Mouse (Mus musculus): Measurements from ENCODE around the gene Tmc8. TPM values are rescaled to one million over a fixed set of nuclear protein-coding genes. Genes with fewer than 3 reads are reported as not detected.
"Not testable (repeated sequence)": the region's sequence is repeated elsewhere in the genome, so short reads cannot be mapped to it uniquely, and the experiment has no call there.

Gene Tmc8
- polyA plus RNA-seq, 1 experiment from 2014 or later = 1.5 TPM

DNA sequence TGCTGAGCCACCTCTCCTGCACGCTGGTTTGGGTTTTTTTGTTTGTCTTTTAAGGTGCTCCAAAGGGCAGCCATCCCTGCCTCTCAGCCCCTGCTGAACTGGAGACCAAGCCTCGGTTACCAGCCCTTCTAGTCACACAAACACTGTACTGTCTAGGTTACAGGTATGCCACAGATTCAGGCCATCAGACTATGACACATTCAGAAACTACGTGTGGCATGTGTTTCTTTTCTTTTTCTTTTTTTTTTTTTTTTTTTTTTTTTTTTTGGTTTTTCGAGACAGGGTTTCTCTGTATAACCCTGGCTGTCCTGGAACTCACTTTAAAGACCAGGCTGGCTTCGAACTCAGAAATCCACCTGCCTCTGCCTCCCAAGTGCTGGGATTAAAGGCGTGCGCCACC, 6.6 kb downstream of the Tmc8 start:
- H3K27ac ChIP-seq; H3K36me3 ChIP-seq; DNase-seq (ENCODE audit: low spot score); H3K4me3 ChIP-seq; H3K9me3 ChIP-seq (replicated peaks): not testable (repeated sequence)
- Histone ChIP-seq H3K27me3 (ENCODE audit: low read depth, poor library complexity, severe bottlenecking) (peaks cover 47% of the 10 kb centered on the region), H3K4me1 (peaks cover 39% of the 10 kb centered on the region)
- WGBS = 86% methylated on average over 7 of the region's 7 CpGs

DNA sequence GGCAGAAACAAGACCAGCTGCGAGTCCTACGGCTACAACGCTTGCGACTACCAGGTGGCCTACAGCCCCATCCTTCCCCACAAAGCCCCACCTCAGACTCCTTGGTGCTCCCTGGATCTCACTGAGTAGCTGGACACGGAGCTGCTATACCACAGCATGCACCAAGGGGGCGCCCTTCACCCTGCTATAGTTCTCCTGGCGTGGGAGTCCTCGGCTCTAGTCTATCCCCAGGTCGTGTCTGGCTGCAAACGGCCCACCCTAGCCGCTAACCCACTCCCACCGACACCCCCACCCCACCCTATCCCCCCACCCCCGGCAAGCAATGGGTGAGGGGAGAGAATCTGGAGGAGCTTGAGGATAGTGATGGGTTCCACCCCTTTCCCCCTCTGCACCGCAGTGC, 8.4 kb downstream of the Tmc8 start:
- Histone ChIP-seq H3K27ac (peak overlapping the region; percentile 17; the same call in 1 of the 2 replicates), H3K4me1 (peaks cover 43% of the 10 kb centered on the region), H3K4me3 (peak overlapping the region; percentile 30), H3K27me3 (ENCODE audit: low read depth, poor library complexity, severe bottlenecking) (peaks cover 30% of the 10 kb centered on the region), H3K36me3 (no peaks in the 10 kb centered on the region), H3K9me3 (replicated peaks) (no peaks in the 10 kb centered on the region)
- DNase-seq (ENCODE audit: low spot score) = peak; percentile 82
- WGBS = 7% methylated on average over 14 of the region's 14 CpGs

DNA sequence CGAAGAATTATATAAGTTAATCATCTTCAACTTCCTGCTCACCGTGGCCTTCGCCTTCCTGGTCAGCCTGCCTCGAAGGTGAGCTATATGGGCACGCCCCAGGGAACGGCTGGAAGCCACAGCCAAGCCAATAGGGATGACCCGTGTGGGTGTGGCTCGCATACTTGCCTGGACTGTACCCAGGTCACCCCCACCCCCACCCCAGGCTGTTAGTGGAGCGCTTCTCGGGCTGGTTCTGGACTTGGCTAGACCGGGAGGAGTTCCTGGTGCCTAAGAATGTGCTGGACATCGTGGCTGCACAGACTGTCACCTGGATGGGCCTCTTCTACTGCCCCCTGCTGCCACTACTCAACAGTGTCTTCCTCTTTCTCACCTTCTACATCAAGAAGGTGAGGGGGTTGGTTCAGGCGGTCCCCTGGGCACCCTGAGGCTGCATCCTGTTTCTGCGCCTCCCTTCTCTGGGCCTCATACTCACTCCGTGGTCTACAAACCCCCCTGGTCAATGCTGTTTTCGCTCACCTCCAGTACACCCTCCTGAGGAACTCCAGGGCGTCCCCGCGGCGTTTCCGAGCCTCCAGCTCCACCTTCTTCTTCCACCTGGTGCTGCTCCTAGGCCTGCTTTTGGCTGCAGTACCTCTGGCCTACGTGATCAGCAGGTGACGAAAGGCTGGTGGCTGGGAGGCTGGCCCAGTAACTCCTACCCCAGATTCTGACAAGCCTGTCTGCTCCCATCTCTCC, 9.0 kb downstream of the Tmc8 start:
- Histone ChIP-seq H3K4me3 (peak overlapping the region; percentile 30), H3K4me1 (peaks cover 43% of the 10 kb centered on the region), H3K27me3 (ENCODE audit: low read depth, poor library complexity, severe bottlenecking) (peaks cover 30% of the 10 kb centered on the region), H3K9me3 (replicated peaks) (no peaks in the 10 kb centered on the region), H3K36me3 (no peaks in the 10 kb centered on the region), H3K27ac (peak overlapping the region; percentile 17; the same call in 1 of the 2 replicates)
- 22% methylated on average over 23 of the region's 23 CpGs for WGBS
- no peak for DNase-seq (ENCODE audit: low spot score)

DNA sequence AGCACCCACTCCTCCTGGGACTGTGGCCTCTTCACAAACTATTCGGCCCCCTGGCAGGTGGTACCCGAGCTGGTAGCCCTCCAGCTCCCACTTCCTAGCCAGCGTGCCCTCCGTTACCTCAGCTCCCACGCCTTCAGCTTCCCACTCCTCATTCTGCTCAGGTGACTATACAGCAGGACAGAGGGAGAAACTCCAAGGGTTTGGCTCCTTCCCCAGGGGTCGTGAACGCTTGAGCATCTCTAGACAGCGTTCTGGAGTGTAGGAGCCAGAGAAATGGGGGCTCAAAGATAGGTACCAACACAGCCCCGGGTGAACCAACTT, 9.5 kb downstream of the Tmc8 start:
- Histone ChIP-seq H3K27ac (no peak overlapping the region), H3K9me3 (replicated peaks) (no peaks in the 10 kb centered on the region), H3K4me1 (peaks cover 39% of the 10 kb centered on the region), H3K27me3 (ENCODE audit: low read depth, poor library complexity, severe bottlenecking) (peaks cover 30% of the 10 kb centered on the region), H3K4me3 (no peak overlapping the region), H3K36me3 (no peaks in the 10 kb centered on the region)
- DNase-seq (ENCODE audit: low spot score) = no peak
- WGBS = 87% methylated on average over 9 of the region's 9 CpGs

DNA sequence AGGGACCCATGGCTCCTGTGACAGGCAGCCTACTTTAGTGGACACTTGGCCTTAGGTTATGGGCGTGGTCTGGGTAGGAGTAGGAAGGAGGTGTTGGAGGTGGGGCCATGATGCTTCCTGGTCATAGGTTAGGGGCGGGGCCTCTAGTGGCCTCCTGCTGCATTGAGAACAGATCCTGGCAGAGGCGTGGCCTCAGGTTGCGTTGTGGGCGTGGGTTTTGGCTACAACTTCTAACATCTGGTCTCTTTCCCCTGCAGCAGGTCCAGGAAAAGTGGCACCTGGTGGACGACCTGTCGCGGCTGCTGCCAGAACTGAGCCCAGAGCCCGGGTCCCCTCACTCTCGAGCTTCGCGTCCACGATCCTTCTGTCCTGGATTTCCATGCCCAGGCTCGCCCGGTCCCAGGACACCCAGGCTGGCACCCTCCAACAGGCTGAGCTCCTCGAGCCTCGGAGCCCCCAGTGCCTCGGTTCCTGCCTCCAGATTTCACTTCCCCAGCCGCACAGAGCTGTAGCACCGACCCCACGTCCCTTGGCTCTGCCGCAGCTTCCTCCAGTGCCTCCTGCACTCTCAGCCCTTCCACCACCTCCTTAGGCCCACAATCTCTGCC, 10.5 kb downstream of the Tmc8 start:
- H3K4me3 ChIP-seq = peak overlapping the region; percentile 42
- WGBS = 4% methylated on average over 22 of the region's 22 CpGs
- peak; percentile 72 for DNase-seq (ENCODE audit: low spot score)
- H3K27me3 ChIP-seq (ENCODE audit: low read depth, poor library complexity, severe bottlenecking) = peaks cover 31% of the 10 kb centered on the region
- H3K9me3 ChIP-seq (replicated peaks) = no peaks in the 10 kb centered on the region
- no peaks in the 10 kb centered on the region for H3K36me3 ChIP-seq
- H3K27ac ChIP-seq = peak overlapping the region; percentile 48; the same call in 1 of the 2 replicates
- H3K4me1 ChIP-seq = peaks cover 39% of the 10 kb centered on the region

DNA sequence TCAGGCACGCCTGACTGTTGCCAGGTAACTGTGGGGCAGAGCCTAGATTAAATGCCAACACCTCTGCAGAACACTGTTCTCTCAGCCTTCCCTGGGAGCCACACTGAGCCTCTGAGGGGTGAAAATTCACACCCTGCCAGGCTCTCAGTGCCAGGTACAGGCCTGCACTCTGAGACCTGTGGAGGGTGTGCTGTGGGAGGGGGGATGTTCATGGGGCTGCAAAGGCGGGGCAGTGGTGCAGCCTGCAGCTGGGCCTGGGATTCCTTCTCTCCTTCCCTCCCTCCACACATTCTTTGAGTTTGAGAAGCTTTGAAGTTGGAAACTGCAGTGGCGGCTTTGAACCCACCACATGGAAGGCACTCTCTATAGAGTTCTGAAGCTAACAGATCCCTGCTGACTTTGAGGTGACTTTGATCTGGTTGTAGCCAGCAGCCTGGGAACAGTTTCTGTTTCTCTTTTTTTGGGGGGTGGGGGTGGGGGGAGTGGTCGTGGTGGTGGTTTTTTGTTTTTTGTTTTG, 12.2 kb downstream of the Tmc8 start:
- H3K4me1 ChIP-seq = peaks cover 56% of the 10 kb centered on the region

DNA sequence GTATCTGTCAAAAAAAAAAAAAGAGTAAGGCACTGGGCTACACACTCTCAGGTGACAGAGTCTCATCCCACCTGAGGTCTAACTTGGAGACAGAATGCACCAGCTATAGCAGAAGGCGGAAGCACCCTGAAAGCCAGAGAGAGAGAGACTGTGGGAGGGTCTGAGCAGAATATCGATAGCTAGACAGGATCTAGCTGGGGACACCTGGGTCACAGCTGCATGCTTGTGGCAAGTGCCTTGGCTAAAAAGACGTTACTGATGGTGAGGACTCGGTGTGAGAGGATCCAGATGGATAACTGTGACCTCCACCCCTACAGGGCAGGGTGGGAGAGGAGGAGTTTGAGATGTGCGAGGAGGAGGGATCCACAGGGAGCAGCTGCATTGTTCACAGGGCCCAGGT, 15.1 kb downstream of the Tmc8 start:
- H3K9me3 ChIP-seq (replicated peaks) = no peaks in the 10 kb centered on the region
- H3K36me3 ChIP-seq = no peaks in the 10 kb centered on the region
- H3K4me1 ChIP-seq = peaks cover 46% of the 10 kb centered on the region
- WGBS = 32% methylated on average over 5 of the region's 5 CpGs
- H3K27me3 ChIP-seq (ENCODE audit: low read depth, poor library complexity, severe bottlenecking) = peaks cover 11% of the 10 kb centered on the region
- H3K27ac ChIP-seq = 0 out of 2 replicates have a peak overlapping the region, but pooled peaks have one; percentile 3
- no peak overlapping the region for H3K4me3 ChIP-seq
- DNase-seq (ENCODE audit: low spot score) = no peak

More for the DNA sequence above, 12.2 kb downstream of the Tmc8 start:
- Histone ChIP-seq H3K36me3 (no peaks in the 10 kb centered on the region), H3K27ac (peak overlapping the region; percentile 46; the same call in 1 of the 2 replicates), H3K9me3 (replicated peaks) (no peaks in the 10 kb centered on the region), H3K27me3 (ENCODE audit: low read depth, poor library complexity, severe bottlenecking) (peaks cover 35% of the 10 kb centered on the region), H3K4me3 (no peak overlapping the region)
- DNase-seq (ENCODE audit: low spot score) = no peak
- 35% methylated on average over 4 of the region's 4 CpGs for WGBS

DNA sequence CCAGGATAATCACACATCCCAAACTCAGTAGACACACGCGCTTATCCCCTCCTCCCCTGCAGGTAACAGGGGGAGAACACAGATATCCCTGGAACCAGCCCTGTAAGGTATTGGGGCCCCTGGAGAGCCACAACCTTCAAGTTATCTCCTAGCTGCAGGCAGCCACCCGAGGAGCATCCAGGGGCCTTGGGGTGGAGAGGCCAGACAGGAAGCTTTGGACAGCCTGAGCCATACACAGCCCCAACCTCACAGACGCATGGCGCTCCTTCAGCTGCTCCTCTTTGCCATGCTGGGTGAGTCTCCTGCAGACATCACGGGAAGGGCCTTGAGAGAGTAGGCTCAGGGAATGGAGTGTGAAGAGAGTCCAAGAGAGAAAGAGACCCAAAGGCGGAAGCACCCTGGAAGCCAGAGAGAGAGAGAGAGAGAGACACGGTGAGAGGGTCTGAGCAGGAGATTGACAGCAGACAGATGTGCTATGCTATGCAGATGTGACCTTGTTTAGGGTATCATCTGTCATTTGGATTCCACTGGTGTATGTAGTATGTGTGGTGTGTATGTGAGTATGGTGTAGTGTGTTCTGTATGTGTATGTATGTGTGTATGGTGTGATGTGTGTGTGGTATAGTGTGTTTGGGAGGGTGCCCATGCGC, 15.8 kb downstream of the Tmc8 start, which contains the start of gene 6030468B19Rik:
Gene 6030468B19Rik, plus strand, starts transcription at position 150 of the 649 bp plus-strand sequence.
- DNase-seq (ENCODE audit: low spot score) = no peak
- peaks cover 8% of the 10 kb centered on the region for H3K27me3 ChIP-seq (ENCODE audit: low read depth, poor library complexity, severe bottlenecking)
- H3K9me3 ChIP-seq (replicated peaks) = no peaks in the 10 kb centered on the region
- H3K4me1 ChIP-seq = peaks cover 39% of the 10 kb centered on the region
- H3K27ac ChIP-seq = 0 out of 2 replicates have a peak within 1 kb of the TSS, but pooled peaks have one; percentile 3
- no peak within 1 kb of the TSS for H3K4me3 ChIP-seq
- no peaks in the 10 kb centered on the region for H3K36me3 ChIP-seq
- WGBS = 58% methylated on average over 9 of the region's 9 CpGs

DNA sequence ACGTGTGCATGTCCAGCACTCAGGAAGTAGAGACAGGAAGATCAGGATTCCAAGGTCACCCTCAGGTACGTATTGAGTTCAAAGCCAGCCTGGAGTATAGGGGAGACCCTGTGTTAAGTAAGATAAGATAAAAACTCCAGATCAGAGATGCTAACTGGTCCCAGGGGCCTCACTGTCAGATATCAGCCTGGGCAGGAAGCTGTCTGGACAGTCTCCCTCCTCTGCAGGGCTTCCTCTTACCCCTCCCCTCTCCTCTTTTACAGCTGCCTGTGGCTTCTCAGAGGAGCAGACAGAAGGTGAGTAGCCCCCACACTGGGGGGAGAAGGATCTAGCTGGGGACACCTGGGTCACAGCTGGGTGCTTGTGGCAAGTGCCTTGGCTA, 16.3 kb downstream of the Tmc8 start:
- H3K4me3 ChIP-seq = no peak overlapping the region
- DNase-seq (ENCODE audit: low spot score) = no peak
- no peaks in the 10 kb centered on the region for H3K36me3 ChIP-seq
- no peak overlapping the region for H3K27ac ChIP-seq
- peaks cover 41% of the 10 kb centered on the region for H3K4me1 ChIP-seq
- no peaks in the 10 kb centered on the region for H3K9me3 ChIP-seq (replicated peaks)
- 40% methylated on average over 2 of the region's 2 CpGs for WGBS
- peaks cover 6% of the 10 kb centered on the region for H3K27me3 ChIP-seq (ENCODE audit: low read depth, poor library complexity, severe bottlenecking)

DNA sequence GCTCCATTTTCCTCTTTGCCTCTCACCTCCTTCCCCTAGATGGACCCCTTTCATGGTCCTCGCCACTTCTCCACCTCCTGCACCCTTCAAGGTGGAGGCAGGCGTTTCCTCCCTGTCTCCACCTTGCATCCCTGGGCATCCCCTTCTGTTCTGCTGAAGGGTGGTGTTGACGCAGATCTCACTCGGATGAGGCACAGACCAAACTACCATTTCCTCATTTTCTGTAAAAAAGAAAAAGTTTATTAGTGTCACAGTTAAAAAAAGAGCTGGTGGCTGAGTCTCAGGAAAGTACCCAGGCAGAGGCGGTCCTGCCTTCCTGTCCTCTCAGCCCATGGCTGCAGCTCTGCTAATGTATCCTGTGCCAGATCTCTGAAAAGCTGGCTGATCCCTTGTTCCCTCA, 17.3 kb downstream of the Tmc8 start:
- Histone ChIP-seq H3K4me1 (peaks cover 39% of the 10 kb centered on the region), H3K36me3 (no peaks in the 10 kb centered on the region), H3K9me3 (replicated peaks) (no peaks in the 10 kb centered on the region), H3K4me3 (no peak overlapping the region), H3K27ac (peak overlapping the region; percentile 53; the same call in 1 of the 2 replicates), H3K27me3 (ENCODE audit: low read depth, poor library complexity, severe bottlenecking) (peaks cover 5% of the 10 kb centered on the region; the same call in 1 of the 2 replicates)
- DNase-seq (ENCODE audit: low spot score) = no peak
- WGBS = 62% methylated on average over 5 of the region's 5 CpGs

DNA sequence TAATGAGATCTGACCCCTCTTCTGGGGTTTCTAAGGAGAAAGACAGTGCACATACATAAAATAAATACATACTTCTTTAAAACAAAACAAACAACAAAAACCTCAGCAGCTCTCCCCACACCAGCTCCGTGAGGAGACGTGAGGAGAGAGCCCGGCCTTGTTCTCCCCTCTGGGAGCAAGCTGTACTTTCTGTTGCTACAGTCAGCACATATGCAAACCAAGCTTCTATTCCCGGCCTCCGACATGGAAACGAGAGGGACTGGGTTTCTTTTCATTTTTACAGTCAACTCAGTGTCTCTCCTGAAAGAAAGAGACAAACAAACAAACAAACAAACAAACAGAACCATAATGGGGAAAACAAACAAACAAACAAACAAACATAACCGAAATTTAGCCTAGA, 18.2 kb downstream of the Tmc8 start:
- Histone ChIP-seq H3K27ac (no peak overlapping the region), H3K4me3 (no peak overlapping the region), H3K27me3 (ENCODE audit: low read depth, poor library complexity, severe bottlenecking) (peaks cover 5% of the 10 kb centered on the region; the same call in 1 of the 2 replicates), H3K9me3 (replicated peaks) (no peaks in the 10 kb centered on the region), H3K36me3 (no peaks in the 10 kb centered on the region), H3K4me1 (peaks cover 33% of the 10 kb centered on the region)
- no peak for DNase-seq (ENCODE audit: low spot score)
- WGBS = 88% methylated on average over 7 of the region's 7 CpGs

DNA sequence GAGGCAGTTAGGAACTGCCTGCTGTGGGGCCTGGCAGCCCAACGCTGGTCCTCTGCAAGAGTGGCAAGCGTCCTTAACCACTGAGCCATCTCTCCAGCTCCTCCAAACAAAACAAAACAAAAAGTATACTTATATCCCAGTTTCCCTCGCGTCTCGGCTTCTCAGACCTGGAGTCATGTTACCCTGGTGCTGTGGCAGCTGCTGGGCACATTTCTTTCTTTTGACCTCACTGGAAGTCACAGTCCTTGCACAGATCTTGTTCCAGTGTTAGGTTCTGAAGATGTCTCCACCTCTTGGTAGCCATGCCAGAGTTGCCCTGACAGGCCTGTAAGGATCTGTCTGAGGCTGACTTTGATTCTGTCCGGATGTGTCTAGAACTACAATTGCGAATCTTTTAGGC, 19.8 kb downstream of the Tmc8 start:
- Histone ChIP-seq H3K27me3 (ENCODE audit: low read depth, poor library complexity, severe bottlenecking) (peaks cover 5% of the 10 kb centered on the region; the same call in 1 of the 2 replicates), H3K4me3 (no peak overlapping the region)
- WGBS = 76% methylated on average over 7 of the region's 7 CpGs

More for the DNA sequence above, 19.8 kb downstream of the Tmc8 start:
- Histone ChIP-seq H3K4me1 (peaks cover 33% of the 10 kb centered on the region), H3K36me3 (no peaks in the 10 kb centered on the region), H3K9me3 (replicated peaks) (no peaks in the 10 kb centered on the region), H3K27ac (0 out of 2 replicates have a peak overlapping the region, but pooled peaks have one; percentile 5)
- no peak for DNase-seq (ENCODE audit: low spot score)

All from limb, embryonic 10.5 days (tissue).